Comparison of ENCODE assay signal across 8 mouse cellular contexts in the genomic region with DNA sequence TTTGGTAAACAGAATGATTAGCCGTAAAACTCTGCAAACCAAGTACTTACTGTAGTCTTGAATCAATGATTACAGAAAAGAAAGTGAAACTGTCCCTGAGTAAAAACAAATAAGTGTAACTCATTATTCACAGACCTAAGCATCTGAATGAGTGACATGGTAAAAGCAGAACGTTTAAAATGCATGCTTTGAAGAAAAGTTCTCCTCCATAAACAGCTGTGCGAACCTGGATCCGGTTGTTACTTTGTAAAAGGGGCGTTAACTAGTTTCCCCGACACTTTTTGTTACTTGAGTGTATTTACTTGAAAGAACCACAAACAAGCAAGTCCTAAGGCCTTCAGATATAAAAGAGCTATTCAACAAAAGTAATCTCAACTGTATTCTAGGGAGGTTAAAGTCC. TPM values are rescaled to one million over a fixed set of nuclear protein-coding genes. Genes with fewer than 3 reads are reported as not detected.
DNase-seq lines count a peak whose midpoint lies in the region; ATAC-seq and TF ChIP-seq lines count a peak whose summit lies in the region.

No protein-coding gene starts in this region.

- no peaks in the 10 kb centered on the region for H3K79me2 ChIP-seq in heart, adult 2 months (replicated peaks; ENCODE audit: control insufficient read depth, insufficient read depth, low read length)

- DNase-seq in heart, adult 2 months, result no peak
- DNase-seq in heart, postnatal 36 days, result no peak
- peak; percentile 67 for DNase-seq in A20 (ENCODE audit: low read depth, low spot score)
- DNase-seq in liver, embryonic 13.5 days, result no peak
- no peak for DNase-seq in layer of hippocampus, adult 8-10 months (ENCODE audit: low spot score in 2 of 2)
- DNase-seq in spleen, adult 12 weeks (ENCODE audit: low spot score), result no peak
- no peak for DNase-seq in thymus, postnatal 4 days

- 9% methylated on average over 6 of the region's 6 CpGs for WGBS in heart, adult 2 months
- 12% methylated on average over 6 of the region's 6 CpGs for WGBS in liver, embryonic 13.5 days (ENCODE audit: insufficient replicate concordance)

- H3K4me2 ChIP-seq in liver, embryonic 13.5 days, result peak overlapping the region; percentile 97

- peak overlapping the region; percentile 43; the same call in 1 of the 2 replicates for H3K9ac ChIP-seq in heart, adult 2 months (ENCODE audit: low read depth, low read length)
- H3K9ac ChIP-seq in liver, embryonic 13.5 days, result peak overlapping the region; percentile 99

- no peak for TF ChIP-seq EP300 in heart, adult 2 months (IDR thresholded peaks at IDR 0.05; ENCODE audit: insufficient read depth, low read depth, low read length)

- intact Hi-C loops in heart, adult 2 months (cut with DNase I), result loop anchor here (5.0 kb wide), 1 partner anchor 246 kb away; no protein-coding TSS in a partner anchor
- intact Hi-C loops in heart, postnatal 36 days (cut with DNase I), result no loop called here

- no peaks in the 10 kb centered on the region for H3K9me3 ChIP-seq in liver, embryonic 13.5 days (replicated peaks)

- H3K4me3 ChIP-seq in heart, adult 2 months, result peak overlapping the region; percentile 91
- H3K4me3 ChIP-seq in embryonic fibroblast, embryonic 13.5 days (ENCODE audit: insufficient read depth, low read length), result peak overlapping the region; percentile 90
- peak overlapping the region; percentile 98 for H3K4me3 ChIP-seq in liver, embryonic 13.5 days (replicated peaks)

- no peak for TF ChIP-seq CTCF in heart, adult 2 months (IDR thresholded peaks at IDR 0.05)
- no peak for TF ChIP-seq CTCF in embryonic fibroblast, embryonic 13.5 days (IDR thresholded peaks at IDR 0.05; ENCODE audit: borderline replicate concordance, insufficient read depth, low read length)

- H3K27me3 ChIP-seq in heart, adult 2 months (ENCODE audit: control insufficient read depth, insufficient read depth, low read length), result no peaks in the 10 kb centered on the region
- H3K27me3 ChIP-seq in liver, embryonic 13.5 days, result no peaks in the 10 kb centered on the region

- TF ChIP-seq POLR2A in heart, adult 2 months (IDR thresholded peaks at IDR 0.05; ENCODE audit: insufficient read depth, low read depth, low read length), result no peak
- no peak for TF ChIP-seq POLR2A in embryonic fibroblast, embryonic 13.5 days (IDR thresholded peaks at IDR 0.05; ENCODE audit: low read depth, low read length)

- H3K36me3 ChIP-seq in heart, adult 2 months (ENCODE audit: control insufficient read depth, insufficient read depth, low read length), result no peaks in the 10 kb centered on the region
- H3K36me3 ChIP-seq in liver, embryonic 13.5 days, result peaks cover 11% of the 10 kb centered on the region

- H3K27ac ChIP-seq in heart, adult 2 months, result peak overlapping the region; percentile 53
- no peak overlapping the region for H3K27ac ChIP-seq in embryonic fibroblast, embryonic 13.5 days (ENCODE audit: insufficient read depth, low read length)
- H3K27ac ChIP-seq in liver, embryonic 13.5 days, result peak overlapping the region; percentile 93

- ATAC-seq in liver, embryonic 13.5 days (ENCODE audit: low read depth), result no peak

- H3K4me1 ChIP-seq in heart, adult 2 months (ENCODE audit: control insufficient read depth, insufficient read depth, low read length), result peaks cover 3% of the 10 kb centered on the region
- H3K4me1 ChIP-seq in embryonic fibroblast, embryonic 13.5 days (ENCODE audit: control insufficient read depth, insufficient read depth, low read length), result peaks cover 3% of the 10 kb centered on the region; the same call in 1 of the 2 replicates
- peaks cover 21% of the 10 kb centered on the region for H3K4me1 ChIP-seq in liver, embryonic 13.5 days (replicated peaks)

RNA-seq across cellular contexts. Expression of gene Usp42, which starts 1.2 kb away (rescaled TPM):
- 1 to 10 TPM; 5.3 to 6.2 TPM for total RNA-seq in heart, adult 2 months (2021)
- polyA plus RNA-seq in heart, adult 2 months (2012; rRNA removed), result 2.5 and 3.9 TPM in 2 replicates
- total RNA-seq in heart, postnatal 36 days (2021), result 1 to 10 TPM; 6.8 to 6.9 TPM
- polyA plus RNA-seq in embryonic fibroblast, embryonic 13.5 days (2011; ENCODE audit: insufficient read length, low read depth, missing spikeins), result 17.2 and 18.5 TPM in 2 replicates
- 4.4 and 5.2 TPM in 2 replicates for polyA plus RNA-seq in liver, embryonic 13.5 days (2015; fragmentation: Nextera tagmentation; extraction: Ambion mirVana)
- total RNA-seq in layer of hippocampus, adult 8-10 months (2022), result 10 to 100 TPM; 20.6 to 24.0 (median 21.4) TPM
